Comparison of ENCODE assay signal across 13 mouse cellular contexts in the genomic region with DNA sequence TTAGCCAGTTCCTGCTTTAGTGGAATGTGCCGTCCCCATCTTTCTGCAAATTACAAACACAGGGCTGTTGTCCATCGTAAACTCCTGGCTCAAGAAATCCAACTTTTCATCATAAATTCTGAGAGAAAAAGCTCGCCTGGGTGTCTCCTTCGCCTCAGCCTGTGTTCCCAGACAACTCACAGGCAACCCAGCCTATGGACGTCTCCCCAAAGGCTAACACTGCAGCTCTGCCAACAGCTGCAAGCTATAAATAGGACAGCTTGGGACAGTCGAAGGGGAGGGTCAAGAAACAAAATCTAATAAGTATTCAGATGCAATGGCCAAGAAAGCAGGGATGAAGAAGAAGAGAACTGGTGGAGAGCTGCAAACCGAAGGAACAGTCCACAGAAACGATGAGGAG. TPM values are rescaled to one million over a fixed set of nuclear protein-coding genes. Genes with fewer than 3 reads are reported as not detected.
DNase-seq lines count a peak whose midpoint lies in the region; ATAC-seq and TF ChIP-seq lines count a peak whose summit lies in the region.
"Had no signal": no experiment of that assay in that cellular context is flagged by ENCODE, and none has a peak within 500 bp of the region (broad histone marks: within the 10 kb centered on the region; RNA-seq: fewer than 3 reads in every experiment).

No protein-coding gene starts in this region.

- no peak overlapping the region for H3K9ac ChIP-seq in kidney, embryonic 15.5 days
- H3K9ac ChIP-seq in midbrain, embryonic 13.5 days (replicated peaks): no peak overlapping the region
- no peak overlapping the region for H3K9ac ChIP-seq in forebrain, postnatal 0 days
- H3K9ac ChIP-seq in forebrain, embryonic 13.5 days: no peak overlapping the region

- ATAC-seq in kidney, embryonic 15.5 days (replicated peaks; ENCODE audit: low FRiP score): 0 out of 2 replicates have a peak, but pooled peaks have one; percentile 58
- no peak for ATAC-seq in midbrain, embryonic 13.5 days
- no peak for ATAC-seq in forebrain, postnatal 0 days
- no peak for ATAC-seq in forebrain, embryonic 13.5 days

- no peak for DNase-seq in kidney, postnatal 25 days
- DNase-seq in adipocyte (ENCODE audit: low spot score): peak; percentile 76
- DNase-seq in gastrocnemius, postnatal 14 days: peak; percentile 76
- DNase-seq in limb, embryonic 10.5 days (ENCODE audit: low spot score): no peak
- DNase-seq in forebrain, postnatal 0 days: no peak
- DNase-seq: layer of hippocampus, adult 9-11 months; right cerebral cortex, postnatal 25 days; thymus, adult 2 months had no signal

- intact Hi-C loops in gastrocnemius, postnatal 14 days (cut with DNase I; ENCODE audit: low total_unique reads): no loop called here

- peaks cover 48% of the 10 kb centered on the region for H3K4me1 ChIP-seq in kidney, embryonic 15.5 days
- H3K4me1 ChIP-seq in limb, embryonic 10.5 days: peaks cover 19% of the 10 kb centered on the region
- peaks cover 15% of the 10 kb centered on the region for H3K4me1 ChIP-seq in midbrain, embryonic 13.5 days (replicated peaks)
- no peaks in the 10 kb centered on the region for H3K4me1 ChIP-seq in forebrain, postnatal 0 days (ENCODE audit: insufficient read depth)
- H3K4me1 ChIP-seq in forebrain, embryonic 13.5 days: peaks cover 7% of the 10 kb centered on the region

- no peaks in the 10 kb centered on the region for H3K9me3 ChIP-seq in kidney, embryonic 15.5 days (replicated peaks)
- H3K9me3 ChIP-seq in limb, embryonic 10.5 days (replicated peaks): no peaks in the 10 kb centered on the region
- no peaks in the 10 kb centered on the region for H3K9me3 ChIP-seq in midbrain, embryonic 13.5 days
- H3K9me3 ChIP-seq in forebrain, postnatal 0 days (ENCODE audit: low read length): no peaks in the 10 kb centered on the region
- H3K9me3 ChIP-seq in forebrain, embryonic 13.5 days (replicated peaks): no peaks in the 10 kb centered on the region

- no peaks in the 10 kb centered on the region for H3K36me3 ChIP-seq in kidney, embryonic 15.5 days
- H3K36me3 ChIP-seq in limb, embryonic 10.5 days: no peaks in the 10 kb centered on the region
- no peaks in the 10 kb centered on the region for H3K36me3 ChIP-seq in midbrain, embryonic 13.5 days
- no peaks in the 10 kb centered on the region for H3K36me3 ChIP-seq in forebrain, postnatal 0 days (ENCODE audit: insufficient read depth)
- no peaks in the 10 kb centered on the region for H3K36me3 ChIP-seq in forebrain, embryonic 13.5 days (ENCODE audit: poor library complexity, severe bottlenecking)

- H3K4me3 ChIP-seq in kidney, embryonic 15.5 days (replicated peaks): no peak overlapping the region
- no peak overlapping the region for H3K4me3 ChIP-seq in limb, embryonic 10.5 days
- no peak overlapping the region for H3K4me3 ChIP-seq in midbrain, embryonic 13.5 days (replicated peaks)
- no peak overlapping the region for H3K4me3 ChIP-seq in forebrain, postnatal 0 days (ENCODE audit: low read depth, low read length)
- H3K4me3 ChIP-seq in forebrain, embryonic 13.5 days: no peak overlapping the region

- no peak for TF ChIP-seq CTCF in forebrain, postnatal 0 days (IDR thresholded peaks at IDR 0.05; ENCODE audit: low read depth)

- H3K4me2 ChIP-seq in kidney, embryonic 15.5 days: 0 out of 2 replicates have a peak overlapping the region, but pooled peaks have one; percentile 13
- H3K4me2 ChIP-seq in midbrain, embryonic 13.5 days (replicated peaks): no peak overlapping the region
- H3K4me2 ChIP-seq in forebrain, postnatal 0 days (ENCODE audit: low read depth): no peak overlapping the region
- no peak overlapping the region for H3K4me2 ChIP-seq in forebrain, embryonic 13.5 days

- peak overlapping the region; percentile 60 for H3K27ac ChIP-seq in kidney, embryonic 15.5 days
- H3K27ac ChIP-seq in limb, embryonic 10.5 days: peak overlapping the region; percentile 34; the same call in 1 of the 2 replicates
- H3K27ac ChIP-seq in midbrain, embryonic 13.5 days: no peak overlapping the region
- H3K27ac ChIP-seq in forebrain, postnatal 0 days (ENCODE audit: low read depth, low read length): no peak overlapping the region
- no peak overlapping the region for H3K27ac ChIP-seq in forebrain, embryonic 13.5 days
- H3K27ac ChIP-seq: macrophage had no signal

- 34% methylated on average over 8 of the region's 8 CpGs for WGBS in kidney, embryonic 15.5 days
- WGBS in limb, embryonic 10.5 days: 67% methylated on average over 8 of the region's 8 CpGs
- WGBS in midbrain, embryonic 13.5 days: 84% methylated on average over 8 of the region's 8 CpGs
- 82% methylated on average over 8 of the region's 8 CpGs for WGBS in forebrain, postnatal 0 days
- 86% methylated on average over 8 of the region's 8 CpGs for WGBS in forebrain, embryonic 13.5 days

- no peaks in the 10 kb centered on the region for H3K27me3 ChIP-seq in kidney, embryonic 15.5 days
- peaks cover 33% of the 10 kb centered on the region for H3K27me3 ChIP-seq in limb, embryonic 10.5 days (ENCODE audit: low read depth, poor library complexity, severe bottlenecking)
- 0 out of 2 replicates have a peak, but pooled peaks cover 7% of the 10 kb centered on the region for H3K27me3 ChIP-seq in midbrain, embryonic 13.5 days
- no peaks in the 10 kb centered on the region for H3K27me3 ChIP-seq in forebrain, postnatal 0 days (ENCODE audit: insufficient read depth, low read length)
- no peaks in the 10 kb centered on the region for H3K27me3 ChIP-seq in forebrain, embryonic 13.5 days

RNA-seq across cellular contexts. Expression of a gene that starts 48.1 kb away (rescaled TPM):
- polyA plus RNA-seq in kidney, embryonic 15.5 days (2015; fragmentation: Nextera tagmentation; extraction: Ambion mirVana): 11.7 and 13.7 TPM in 2 replicates
- 10 to 100 TPM; 53.4 to 73.5 TPM for total RNA-seq in gastrocnemius, postnatal 14 days (2021)
- polyA plus RNA-seq in limb, embryonic 10.5 days (2016; fragmentation: Nextera tagmentation; extraction: Ambion mirVana): 20.1 and 26.8 TPM in 2 replicates
- polyA plus RNA-seq in midbrain, embryonic 13.5 days (2015; fragmentation: Nextera tagmentation; extraction: Ambion mirVana): 40.7 and 50.3 TPM in 2 replicates
- total RNA-seq in forebrain, postnatal 0 days (2014; rRNA removed): 72.2 and 96.4 TPM in 2 replicates
- 34.1 and 39.9 TPM in 2 replicates for polyA plus RNA-seq in forebrain, postnatal 0 days (2015; fragmentation: Nextera tagmentation; extraction: Ambion mirVana)
- polyA plus RNA-seq in forebrain, embryonic 13.5 days (2015; fragmentation: Nextera tagmentation; extraction: Ambion mirVana): 24.7 and 27.6 TPM in 2 replicates
- total RNA-seq: common myeloid progenitor, adult 5-6 weeks had no signal
- polyA plus RNA-seq: macrophage had no signal

Comparison
In these comparisons a context has a peak if more than half of its experiments do, and no peak if none do; other contexts are left out.
1. H3K27ac ChIP-seq: peak in kidney, embryonic 15.5 days (single experiment) and limb, embryonic 10.5 days (single experiment); none in midbrain, embryonic 13.5 days (single experiment), forebrain, postnatal 0 days (single experiment) and forebrain, embryonic 13.5 days (single experiment).
2. DNase-seq: peak in adipocyte (single experiment) and gastrocnemius, postnatal 14 days (single experiment); none in kidney, postnatal 25 days (0 of 2), limb, embryonic 10.5 days (single experiment) and forebrain, postnatal 0 days (single experiment).